Mouse (Mus musculus) stomach, postnatal 0 days (tissue): ENCODE results near the gene Olfr669. TPM values are rescaled to one million over a fixed set of nuclear protein-coding genes. Genes with fewer than 3 reads are reported as not detected.
"Not testable (repeated sequence)": the region's sequence is repeated elsewhere in the genome, so short reads cannot be mapped to it uniquely, and the experiment has no call there.

ENCODE experiments used
- ATAC-seq: fragments of 200-750 bp; cut with Nextera tagmentation; 2 replicates; pipeline ENCODE4 v1.8.0; 2017; ENCODE audit not compliant: low FRiP score, low TSS enrichment
- DNase-seq: peaks from one replicate; pipeline ENCODE4 v3.0.0-alpha.2; 2016; ENCODE audit warnings: low spot score
- H3K27ac ChIP-seq: fragments of 300-500 bp; sonication (generic); replicated peaks from 2 replicates; pipeline ENCODE4 v1.5.1; 2014; ENCODE audit warnings: mild to moderate bottlenecking, control low read depth
- H3K27me3 ChIP-seq: fragments of 300-500 bp; sonication (generic); 2 replicates; pipeline ENCODE4 v1.6.1; 2014; ENCODE audit warnings: low read length; ENCODE audit not compliant: control insufficient read depth, insufficient read depth
- H3K36me3 ChIP-seq: fragments of 300-500 bp; sonication (generic); 2 replicates; pipeline ENCODE4 v1.6.1; 2014; ENCODE audit warnings: low read length, mixed read lengths; ENCODE audit not compliant: control insufficient read depth, insufficient read depth
- H3K4me1 ChIP-seq: fragments of 300-500 bp; sonication (generic); replicated peaks from 2 replicates; pipeline ENCODE4 v1.6.1; 2014; ENCODE audit warnings: antibody characterized with exemption; ENCODE audit not compliant: control insufficient read depth, insufficient read depth
- H3K4me2 ChIP-seq: fragments of 300-500 bp; sonication (generic); replicated peaks from 2 replicates; pipeline ENCODE4 v1.6.1; 2014; ENCODE audit warnings: low read depth, mild to moderate bottlenecking, control low read depth, moderate library complexity
- H3K4me3 ChIP-seq: fragments of 300-500 bp; sonication (generic); 2 replicates; pipeline ENCODE4 v1.5.1; 2014; ENCODE audit warnings: low read depth, low read length, control low read depth
- H3K9ac ChIP-seq: fragments of 300-500 bp; sonication (generic); 2 replicates; pipeline ENCODE4 v1.6.1; 2014; ENCODE audit warnings: mild to moderate bottlenecking, low read length, control low read depth, mixed read lengths
- H3K9me3 ChIP-seq: fragments of 300-500 bp; sonication (generic); 2 replicates; pipeline ENCODE4 v1.6.1; 2016; ENCODE audit warnings: low read length; ENCODE audit not compliant: control insufficient read depth
- CTCF ChIP-seq: IDR thresholded peaks from 2 replicates; pipeline ENCODE4 v1.5.1; 2016; ENCODE audit warnings: antibody characterized with exemption, low read depth, mild to moderate bottlenecking, moderate library complexity
- EP300 ChIP-seq: optimal IDR thresholded peaks from 2 replicates; pipeline ENCODE3; 2016; ENCODE audit warnings: antibody characterized with exemption
- WGBS: fragments of 180-500 bp; shearing (Covaris S2); extraction: QIAGEN DNeasy Blood & Tissue Kit; methylation state at CpG from one replicate; pipeline ENCODE4 v1.1.7; 2014; 5-methylcytosine and 5-hydroxymethylcytosine counted together
- polyA plus RNA-seq: library from polyadenylated mRNA; unstranded; fragments of >200 nt; fragmentation: Nextera tagmentation; extraction: Ambion mirVana; gene quantifications from 2 replicates; pipeline ENCODE4 v1.2.1, GENCODE M21; 2015

The Olfr669 gene
- polyA plus RNA-seq, result not detected in 2 replicates

- H3K4me2 ChIP-seq, result no peak within 1 kb of the TSS
These were observed at the start of gene Olfr669 for GRCm38 (mm10) chr7:104933940-104934339. TSS of gene Olfr669 (plus strand) at chr7:104934240.

GRCm38 (mm10) chr7:104895852-104896251 lies 38.2 kb upstream of the Olfr669 start, which contains the start of gene Olfr666:
TSS of gene Olfr666 (minus strand) at chr7:104895952.
- WGBS, result 77% methylated on average over 2 of the region's 2 CpGs
- Histone ChIP-seq H3K9me3 (no peaks in the 10 kb centered on the region), H3K4me1 (no peaks in the 10 kb centered on the region), H3K4me3 (no peak within 1 kb of the TSS), H3K36me3 (no peaks in the 10 kb centered on the region), H3K27ac (no peak within 1 kb of the TSS), H3K27me3 (no peaks in the 10 kb centered on the region), H3K9ac (no peak within 1 kb of the TSS), H3K4me2 (no peak within 1 kb of the TSS)
- TF ChIP-seq EP300 (no peak), CTCF (no peak)
- ATAC-seq (no peak), DNase-seq (no peak)

More at GRCm38 (mm10) chr7:104933940-104934339, at the start of gene Olfr669:
- no peaks in the 10 kb centered on the region for H3K9me3 ChIP-seq
- no peaks in the 10 kb centered on the region for H3K4me1 ChIP-seq
- H3K27me3 ChIP-seq, result no peaks in the 10 kb centered on the region
- ATAC-seq, result no peak
- TF ChIP-seq CTCF (no peak), EP300 (no peak)
- H3K9ac ChIP-seq, result no peak within 1 kb of the TSS
- no peak for DNase-seq
- H3K4me3 ChIP-seq, result no peak within 1 kb of the TSS
- WGBS, result 87% methylated on average over 1 of the region's 1 CpGs
- H3K36me3 ChIP-seq, result no peaks in the 10 kb centered on the region
- no peak within 1 kb of the TSS for H3K27ac ChIP-seq

GRCm38 (mm10) chr7:104921382-104921781 lies 12.7 kb upstream of the Olfr669 start, which contains the start of gene Olfr667:
TSS of gene Olfr667 (minus strand) at chr7:104921482.
- WGBS, result 83% methylated on average over 1 of the region's 1 CpGs
- no peaks in the 10 kb centered on the region for H3K4me1 ChIP-seq
- no peak for TF ChIP-seq CTCF
- TF ChIP-seq EP300, result no peak

GRCm38 (mm10) chr7:104927957-104928356 lies 6.1 kb upstream of the Olfr669 start, which contains the start of gene Olfr668:
TSS of gene Olfr668 (minus strand) at chr7:104928057.
- no peaks in the 10 kb centered on the region for H3K27me3 ChIP-seq
- no peak for ATAC-seq
- H3K9me3 ChIP-seq, result no peaks in the 10 kb centered on the region
- no peak within 1 kb of the TSS for H3K4me3 ChIP-seq
- DNase-seq, result no peak
- no peaks in the 10 kb centered on the region for H3K4me1 ChIP-seq
- TF ChIP-seq EP300 (no peak), CTCF (no peak)
- H3K36me3 ChIP-seq, result no peaks in the 10 kb centered on the region
- 65% methylated on average over 1 of the region's 1 CpGs for WGBS
- no peak within 1 kb of the TSS for H3K4me2 ChIP-seq
- no peak within 1 kb of the TSS for H3K9ac ChIP-seq
- no peak within 1 kb of the TSS for H3K27ac ChIP-seq

More at GRCm38 (mm10) chr7:104921382-104921781, 12.7 kb upstream of the Olfr669 start, which contains the start of gene Olfr667:
- no peak within 1 kb of the TSS for H3K4me3 ChIP-seq
- no peak within 1 kb of the TSS for H3K27ac ChIP-seq
- no peak for DNase-seq
- ATAC-seq, result no peak
- no peaks in the 10 kb centered on the region for H3K9me3 ChIP-seq
- no peak within 1 kb of the TSS for H3K9ac ChIP-seq
- H3K36me3 ChIP-seq, result no peaks in the 10 kb centered on the region
- no peak within 1 kb of the TSS for H3K4me2 ChIP-seq
- no peaks in the 10 kb centered on the region for H3K27me3 ChIP-seq

GRCm38 (mm10) chr7:104950234-104950633 lies 16.2 kb downstream of the Olfr669 start:
- H3K4me3 ChIP-seq, H3K27ac ChIP-seq, DNase-seq, H3K9me3 ChIP-seq, ATAC-seq, H3K36me3 ChIP-seq, H3K4me2 ChIP-seq, H3K9ac ChIP-seq, H3K27me3 ChIP-seq, H3K4me1 ChIP-seq: not testable (repeated sequence)
- 91% methylated on average over 16 of the region's 16 CpGs for WGBS

GRCm38 (mm10) chr7:104962520-104962919 lies 28.5 kb downstream of the Olfr669 start, which contains the start of gene Olfr670:
TSS of gene Olfr670 (minus strand) at chr7:104962620.
- Histone ChIP-seq H3K27me3 (no peaks in the 10 kb centered on the region), H3K4me1 (no peaks in the 10 kb centered on the region), H3K4me3 (no peak within 1 kb of the TSS), H3K9me3 (no peaks in the 10 kb centered on the region), H3K4me2 (no peak within 1 kb of the TSS), H3K36me3 (no peaks in the 10 kb centered on the region), H3K9ac (no peak within 1 kb of the TSS), H3K27ac (no peak within 1 kb of the TSS)
- 37% methylated on average over 1 of the region's 1 CpGs for WGBS
- ATAC-seq (no peak), DNase-seq (no peak)
- TF ChIP-seq EP300 (no peak), CTCF (no peak)

- H3K36me3 ChIP-seq, H3K27ac ChIP-seq, H3K9me3 ChIP-seq, ATAC-seq, H3K4me2 ChIP-seq, H3K9ac ChIP-seq, H3K4me1 ChIP-seq, DNase-seq, H3K27me3 ChIP-seq, H3K4me3 ChIP-seq: not testable (repeated sequence)
- WGBS, result 68% methylated on average over 2 of the region's 2 CpGs
These were observed 38.5 kb downstream of the Olfr669 start for GRCm38 (mm10) chr7:104972507-104972906.
